Mouse (Mus musculus) intestine, embryonic 15.5 days (tissue): Measurements from ENCODE around the gene Tbc1d10a. TPM values are rescaled to one million over a fixed set of nuclear protein-coding genes. Genes with fewer than 3 reads are reported as not detected.

Source experiments
- ATAC-seq: fragments of 200-750 bp; cut with Nextera tagmentation; 2 replicates; pipeline ENCODE4 v1.8.0; 2017; ENCODE audit warnings: moderate TSS enrichment, moderate library complexity
- H3K27ac ChIP-seq: fragments of 300-500 bp; sonication (generic); 2 replicates; pipeline ENCODE4 v1.5.1; 2015; ENCODE audit warnings: mild to moderate bottlenecking, inconsistent platforms
- H3K27me3 ChIP-seq: fragments of 300-500 bp; sonication (generic); replicated peaks from 2 replicates; pipeline ENCODE4 v1.6.1; 2015; ENCODE audit warnings: inconsistent platforms
- H3K36me3 ChIP-seq: fragments of 300-500 bp; sonication (generic); 2 replicates; pipeline ENCODE4 v1.6.1; 2015; ENCODE audit warnings: inconsistent platforms
- H3K4me1 ChIP-seq: fragments of 300-500 bp; sonication (generic); replicated peaks from 2 replicates; pipeline ENCODE4 v1.6.1; 2015; ENCODE audit warnings: inconsistent platforms
- H3K4me2 ChIP-seq: fragments of 300-500 bp; sonication (generic); replicated peaks from 2 replicates; pipeline ENCODE4 v1.6.1; 2015; ENCODE audit warnings: mild to moderate bottlenecking, inconsistent platforms
- H3K4me3 ChIP-seq: fragments of 300-500 bp; sonication (generic); replicated peaks from 2 replicates; pipeline ENCODE4 v1.5.1; 2015; ENCODE audit warnings: inconsistent platforms
- H3K9ac ChIP-seq: fragments of 300-500 bp; sonication (generic); 2 replicates; pipeline ENCODE4 v1.6.1; 2015; ENCODE audit warnings: inconsistent platforms
- H3K9me3 ChIP-seq: fragments of 300-500 bp; sonication (generic); 2 replicates; pipeline ENCODE4 v1.6.1; 2016; ENCODE audit warnings: inconsistent platforms
- WGBS: fragments of 180-500 bp; shearing (Covaris S2); methylation state at CpG from one replicate; pipeline ENCODE4 v1.1.7; 2015; 5-methylcytosine and 5-hydroxymethylcytosine counted together
- polyA plus RNA-seq: library from polyadenylated mRNA; unstranded; fragments of >200 nt; fragmentation: Nextera tagmentation; extraction: Ambion mirVana; gene quantifications from 2 replicates; pipeline ENCODE4 v1.2.1, GENCODE M21; 2015

The Tbc1d10a gene
- polyA plus RNA-seq, 1 experiment from 2014 or later = 32.3 TPM

- Histone ChIP-seq H3K4me1 (0 out of 2 replicates have a peak, but pooled peaks cover 4% of the 10 kb centered on the region), H3K27me3 (no peaks in the 10 kb centered on the region), H3K4me2 (no peak overlapping the region), H3K36me3 (no peaks in the 10 kb centered on the region), H3K27ac (no peak overlapping the region), H3K9me3 (no peaks in the 10 kb centered on the region), H3K9ac (no peak overlapping the region), H3K4me3 (no peak overlapping the region)
- 86% methylated on average over 6 of the region's 6 CpGs for WGBS
- ATAC-seq = no peak
Measured at GRCm38 (mm10) chr11:4235052-4235655, 48.6 kb downstream of the Tbc1d10a start.

- no peaks in the 10 kb centered on the region for H3K36me3 ChIP-seq
- H3K4me3 ChIP-seq = no peak within 1 kb of the TSS
- no peak within 1 kb of the TSS for H3K27ac ChIP-seq
- H3K4me1 ChIP-seq = 0 out of 2 replicates have a peak, but pooled peaks cover 4% of the 10 kb centered on the region
- no peaks in the 10 kb centered on the region for H3K27me3 ChIP-seq
- WGBS = 65% methylated on average over 16 of the region's 16 CpGs
- H3K9ac ChIP-seq = no peak within 1 kb of the TSS
- H3K9me3 ChIP-seq = no peaks in the 10 kb centered on the region
- no peak within 1 kb of the TSS for H3K4me2 ChIP-seq
- no peak for ATAC-seq
Measured at GRCm38 (mm10) chr11:4235665-4236545, 49.3 kb downstream of the Tbc1d10a start, which contains the start of gene Osm. Gene Osm (plus strand): TSS chr11:4236420.

GRCm38 (mm10) chr11:4236546-4237067 is 50.0 kb downstream of the Tbc1d10a start:
- no peak overlapping the region for H3K9ac ChIP-seq
- no peak overlapping the region for H3K27ac ChIP-seq
- WGBS = 89% methylated on average over 21 of the region's 21 CpGs
- H3K4me3 ChIP-seq = no peak overlapping the region
- ATAC-seq = no peak
- H3K36me3 ChIP-seq = no peaks in the 10 kb centered on the region
- no peak overlapping the region for H3K4me2 ChIP-seq
- no peaks in the 10 kb centered on the region for H3K27me3 ChIP-seq
- H3K4me1 ChIP-seq = 0 out of 2 replicates have a peak, but pooled peaks cover 4% of the 10 kb centered on the region
- H3K9me3 ChIP-seq = no peaks in the 10 kb centered on the region

- 84% methylated on average over 18 of the region's 18 CpGs for WGBS
- no peak overlapping the region for H3K4me2 ChIP-seq
- no peak for ATAC-seq
Measured at GRCm38 (mm10) chr11:4237389-4237912, 50.9 kb downstream of the Tbc1d10a start.

GRCm38 (mm10) chr11:4238167-4238566 is 51.6 kb downstream of the Tbc1d10a start:
- Histone ChIP-seq H3K4me1 (0 out of 2 replicates have a peak, but pooled peaks cover 4% of the 10 kb centered on the region), H3K4me2 (no peak overlapping the region), H3K36me3 (no peaks in the 10 kb centered on the region), H3K9me3 (no peaks in the 10 kb centered on the region), H3K4me3 (no peak overlapping the region), H3K27ac (no peak overlapping the region), H3K27me3 (no peaks in the 10 kb centered on the region), H3K9ac (no peak overlapping the region)
- no peak for ATAC-seq
- WGBS = 88% methylated on average over 6 of the region's 6 CpGs

More at GRCm38 (mm10) chr11:4237389-4237912, 50.9 kb downstream of the Tbc1d10a start:
- Histone ChIP-seq H3K9ac (no peak overlapping the region), H3K4me3 (no peak overlapping the region), H3K9me3 (no peaks in the 10 kb centered on the region), H3K36me3 (no peaks in the 10 kb centered on the region), H3K27ac (no peak overlapping the region), H3K27me3 (no peaks in the 10 kb centered on the region), H3K4me1 (0 out of 2 replicates have a peak, but pooled peaks cover 4% of the 10 kb centered on the region)

GRCm38 (mm10) chr11:4239691-4240090 is 53.1 kb downstream of the Tbc1d10a start:
- no peak overlapping the region for H3K4me2 ChIP-seq
- H3K4me1 ChIP-seq = 0 out of 2 replicates have a peak, but pooled peaks cover 4% of the 10 kb centered on the region
- no peak overlapping the region for H3K27ac ChIP-seq
- H3K36me3 ChIP-seq = no peaks in the 10 kb centered on the region
- ATAC-seq = no peak
- WGBS = 91% methylated on average over 23 of the region's 23 CpGs
- H3K4me3 ChIP-seq = no peak overlapping the region
- no peak overlapping the region for H3K9ac ChIP-seq
- no peaks in the 10 kb centered on the region for H3K9me3 ChIP-seq
- H3K27me3 ChIP-seq = no peaks in the 10 kb centered on the region

- WGBS = 76% methylated on average over 7 of the region's 7 CpGs
- Histone ChIP-seq H3K4me2 (no peak overlapping the region), H3K27ac (no peak overlapping the region), H3K4me3 (no peak overlapping the region), H3K36me3 (no peaks in the 10 kb centered on the region), H3K9me3 (no peaks in the 10 kb centered on the region), H3K9ac (no peak overlapping the region), H3K4me1 (0 out of 2 replicates have a peak, but pooled peaks cover 4% of the 10 kb centered on the region), H3K27me3 (no peaks in the 10 kb centered on the region)
- no peak for ATAC-seq
Measured at GRCm38 (mm10) chr11:4240151-4240550, 53.6 kb downstream of the Tbc1d10a start.

- Histone ChIP-seq H3K9me3 (no peaks in the 10 kb centered on the region), H3K4me3 (no peak overlapping the region), H3K4me1 (0 out of 2 replicates have a peak, but pooled peaks cover 1% of the 10 kb centered on the region), H3K27ac (no peak overlapping the region), H3K9ac (no peak overlapping the region), H3K4me2 (no peak overlapping the region), H3K27me3 (no peaks in the 10 kb centered on the region), H3K36me3 (no peaks in the 10 kb centered on the region)
- ATAC-seq = peak; percentile 34; the same call in 1 of the 2 replicates
- 64% methylated on average over 4 of the region's 4 CpGs for WGBS
Measured at GRCm38 (mm10) chr11:4241180-4241579, 54.6 kb downstream of the Tbc1d10a start.

GRCm38 (mm10) chr11:4246126-4246525 is 59.5 kb downstream of the Tbc1d10a start:
- Histone ChIP-seq H3K27ac (no peak overlapping the region), H3K4me2 (no peak overlapping the region), H3K9me3 (no peaks in the 10 kb centered on the region), H3K4me3 (no peak overlapping the region), H3K9ac (no peak overlapping the region), H3K27me3 (no peaks in the 10 kb centered on the region), H3K4me1 (no peaks in the 10 kb centered on the region), H3K36me3 (no peaks in the 10 kb centered on the region)
- no peak for ATAC-seq
- WGBS = 53% methylated on average over 6 of the region's 6 CpGs

- no peaks in the 10 kb centered on the region for H3K9me3 ChIP-seq
- no peak overlapping the region for H3K9ac ChIP-seq
- H3K4me2 ChIP-seq = no peak overlapping the region
- no peak for ATAC-seq
- no peak overlapping the region for H3K4me3 ChIP-seq
- 69% methylated on average over 4 of the region's 4 CpGs for WGBS
- H3K36me3 ChIP-seq = no peaks in the 10 kb centered on the region
- no peak overlapping the region for H3K27ac ChIP-seq
- no peaks in the 10 kb centered on the region for H3K4me1 ChIP-seq
- no peaks in the 10 kb centered on the region for H3K27me3 ChIP-seq
Measured at GRCm38 (mm10) chr11:4246623-4247022, 60.0 kb downstream of the Tbc1d10a start.

- Histone ChIP-seq H3K27me3 (no peaks in the 10 kb centered on the region), H3K4me1 (no peaks in the 10 kb centered on the region), H3K36me3 (no peaks in the 10 kb centered on the region), H3K4me3 (no peak overlapping the region), H3K9me3 (no peaks in the 10 kb centered on the region), H3K4me2 (no peak overlapping the region), H3K27ac (no peak overlapping the region), H3K9ac (no peak overlapping the region)
- ATAC-seq = no peak
- WGBS = 71% methylated on average over 14 of the region's 14 CpGs
Measured at GRCm38 (mm10) chr11:4247201-4247959, 60.8 kb downstream of the Tbc1d10a start.
